Mouse (Mus musculus) lung, postnatal 0 days (tissue): ENCODE results near the gene Lhfp.
A peak's percentile ranks its signal among the peaks of the same experiment; 100 is the strongest.

Experiments used
- CTCF ChIP-seq: IDR thresholded peaks from 2 replicates; pipeline ENCODE4 v1.5.1; 2016; ENCODE audit warnings: antibody characterized with exemption, mild to moderate bottlenecking
- EP300 ChIP-seq: IDR thresholded peaks from 2 replicates; pipeline ENCODE4 v1.6.1; 2016; ENCODE audit warnings: antibody characterized with exemption, mild to moderate bottlenecking, control low read depth

DNA sequence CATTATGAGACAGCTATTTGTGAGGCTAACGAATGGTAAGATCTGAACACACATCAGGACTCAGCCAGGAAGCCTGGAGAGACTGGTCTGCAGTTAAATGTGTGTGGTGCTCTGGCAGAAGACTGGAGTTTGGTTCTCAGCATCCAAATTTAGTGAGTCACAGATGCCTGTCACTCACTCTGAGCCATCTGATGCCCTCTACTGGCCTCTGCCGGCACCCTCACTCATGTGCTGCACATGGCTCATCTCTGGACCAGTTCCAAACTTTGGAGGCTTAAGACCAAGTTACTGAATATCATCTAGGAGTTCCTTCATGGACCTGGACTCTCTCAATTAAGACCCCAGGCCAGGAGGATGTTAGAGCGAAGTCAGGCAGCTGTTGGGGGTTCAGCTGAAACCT lies 198.8 kb downstream of the Lhfp start:
- TF ChIP-seq CTCF (peak; percentile 18; the same call in 1 of the 2 replicates), EP300 (no peak)
